Mouse (Mus musculus): ENCODE measurements around the gene Fam57b. TPM values are rescaled to one million over a fixed set of nuclear protein-coding genes. Genes with fewer than 3 reads are reported as not detected.

Gene Fam57b
- polyA plus RNA-seq, 1 experiment, result 13.5 TPM

DNA sequence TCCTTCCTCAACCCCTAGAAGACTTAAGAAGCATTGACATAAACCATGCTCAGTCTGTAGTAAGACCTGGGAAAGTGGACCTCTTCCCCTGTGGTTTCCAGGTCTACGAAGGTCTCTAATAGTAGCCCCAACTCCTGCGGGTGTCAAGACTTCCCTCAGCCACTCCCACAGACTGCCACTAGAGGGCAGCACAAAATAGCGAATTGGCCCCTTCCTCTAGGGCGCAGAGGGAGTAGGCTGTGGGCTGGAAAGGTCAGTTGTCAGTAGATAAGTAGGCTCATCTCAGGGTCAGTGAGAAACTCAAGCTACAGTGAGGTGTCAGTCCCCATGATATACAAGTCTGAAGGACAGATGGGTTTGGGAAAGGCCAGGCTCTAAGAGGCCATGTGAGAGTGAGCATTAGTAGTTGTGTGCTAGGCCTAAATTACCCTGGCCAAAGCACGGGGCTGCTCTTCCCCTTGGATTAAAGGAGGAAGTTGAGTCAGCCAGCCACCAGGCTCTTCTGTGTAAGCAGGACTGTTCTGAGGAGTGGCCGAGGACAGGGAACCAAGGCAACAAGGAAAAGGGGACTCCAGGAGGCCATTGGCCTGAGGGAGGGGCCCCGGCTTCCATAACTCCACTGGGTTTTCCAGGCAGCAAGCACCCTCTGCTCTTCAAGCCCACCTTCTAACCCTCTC lies 24.5 kb downstream of the Fam57b start:
- peaks cover 26% of the 10 kb centered on the region for H3K4me1 ChIP-seq
- peaks cover 5% of the 10 kb centered on the region; the same call in 1 of the 2 replicates for H3K9me3 ChIP-seq
- peak overlapping the region; percentile 3 for H3K4me3 ChIP-seq (replicated peaks)
- H3K27me3 ChIP-seq (replicated peaks), result peaks cover 59% of the 10 kb centered on the region
- TF ChIP-seq FLI1 (IDR thresholded peaks at IDR 0.05; ENCODE audit: low read length) (no peak), GATA1 (IDR thresholded peaks at IDR 0.05; ENCODE audit: borderline replicate concordance, low read length) (no peak)
- no peaks in the 10 kb centered on the region for H3K36me3 ChIP-seq (replicated peaks; ENCODE audit: low read length)

DNA sequence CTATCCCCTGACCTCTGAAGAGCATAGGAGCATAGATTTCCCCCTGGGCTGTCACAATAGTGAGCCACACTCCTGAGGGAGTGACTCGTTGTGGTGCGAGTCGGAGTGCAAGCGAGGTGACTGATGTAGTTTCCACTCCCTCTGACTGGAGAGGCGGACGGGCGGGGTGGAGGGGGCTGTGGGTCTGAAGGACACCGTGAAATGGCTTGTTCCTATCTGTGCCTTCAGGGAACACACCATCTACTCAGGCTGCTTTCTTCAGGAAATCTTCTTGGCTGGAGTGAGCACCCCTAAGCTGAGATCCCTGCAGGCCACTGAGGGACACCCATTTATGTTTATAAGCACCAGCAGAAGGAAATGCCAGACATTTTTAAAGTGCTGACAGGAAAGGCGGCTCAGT lies 25.3 kb downstream of the Fam57b start:
- no peaks in the 10 kb centered on the region for H3K36me3 ChIP-seq (replicated peaks; ENCODE audit: low read length)
- TF ChIP-seq FLI1 (IDR thresholded peaks at IDR 0.05; ENCODE audit: low read length) (no peak), GATA1 (IDR thresholded peaks at IDR 0.05; ENCODE audit: borderline replicate concordance, low read length) (no peak)
- H3K9me3 ChIP-seq, result peaks cover 5% of the 10 kb centered on the region; the same call in 1 of the 2 replicates
- no peak overlapping the region for H3K4me3 ChIP-seq (replicated peaks)
- peaks cover 62% of the 10 kb centered on the region for H3K27me3 ChIP-seq (replicated peaks)
- H3K4me1 ChIP-seq, result peaks cover 26% of the 10 kb centered on the region

DNA sequence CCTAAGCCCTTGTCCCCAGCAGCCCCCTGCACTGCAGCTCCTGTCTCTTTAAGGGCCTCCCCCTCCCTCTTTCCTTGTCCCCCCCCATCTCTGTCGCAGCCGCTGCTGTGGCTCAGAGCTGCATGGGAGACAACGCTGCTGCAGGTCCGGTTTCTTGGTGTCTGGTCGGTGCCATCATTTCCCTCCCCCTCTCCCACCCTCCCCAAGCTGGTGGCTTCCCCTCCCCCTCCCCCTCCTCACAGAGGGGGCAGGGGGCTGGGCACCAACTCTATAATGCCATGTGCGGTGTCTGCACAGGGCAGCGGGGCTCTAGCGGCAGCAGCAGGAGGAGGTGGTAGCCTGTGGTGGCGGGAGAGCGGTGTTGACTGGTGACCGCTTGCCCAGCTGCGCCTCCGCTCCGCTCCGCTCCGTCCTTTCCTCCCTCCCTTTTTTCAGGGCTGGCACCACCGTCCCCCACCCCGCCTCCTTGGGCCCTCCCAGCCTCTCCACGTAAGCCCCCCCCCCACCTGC lies 25.8 kb downstream of the Fam57b start:
- no peak for TF ChIP-seq FLI1 (IDR thresholded peaks at IDR 0.05; ENCODE audit: low read length)
- TF ChIP-seq GATA1 (IDR thresholded peaks at IDR 0.05; ENCODE audit: borderline replicate concordance, low read length), result no peak
- peaks cover 63% of the 10 kb centered on the region for H3K27me3 ChIP-seq (replicated peaks)

DNA sequence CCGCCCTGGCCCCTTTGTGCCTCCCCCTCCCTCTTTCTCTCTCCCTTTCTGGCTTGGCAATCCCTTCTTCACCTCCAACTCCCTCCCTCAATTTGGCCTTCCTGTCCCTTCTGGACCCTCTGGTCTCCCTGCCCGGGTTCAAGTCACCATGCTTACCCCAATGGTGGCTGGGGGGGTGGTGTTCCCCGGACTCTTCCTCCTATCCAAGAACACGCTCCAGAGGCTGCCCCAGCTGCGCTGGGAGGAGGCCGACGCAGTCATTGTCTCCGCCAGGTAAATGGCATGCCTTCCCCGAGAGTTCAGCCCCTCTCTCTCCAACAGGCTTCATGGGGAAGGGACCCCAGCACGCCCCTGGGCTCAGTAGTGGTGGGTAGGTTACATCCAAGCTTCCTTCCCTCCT lies 26.5 kb downstream of the Fam57b start:
- Histone ChIP-seq H3K36me3 (replicated peaks; ENCODE audit: low read length) (no peaks in the 10 kb centered on the region), H3K4me3 (replicated peaks) (no peak overlapping the region), H3K9me3 (peaks cover 3% of the 10 kb centered on the region; the same call in 1 of the 2 replicates), H3K27me3 (replicated peaks) (peaks cover 70% of the 10 kb centered on the region), H3K4me1 (peaks cover 26% of the 10 kb centered on the region)
- TF ChIP-seq GATA1 (IDR thresholded peaks at IDR 0.05; ENCODE audit: borderline replicate concordance, low read length), result no peak
- no peak for TF ChIP-seq FLI1 (IDR thresholded peaks at IDR 0.05; ENCODE audit: low read length)

More for the DNA sequence above, 25.8 kb downstream of the Fam57b start:
- peaks cover 26% of the 10 kb centered on the region for H3K4me1 ChIP-seq
- H3K36me3 ChIP-seq (replicated peaks; ENCODE audit: low read length), result no peaks in the 10 kb centered on the region
- peaks cover 5% of the 10 kb centered on the region; the same call in 1 of the 2 replicates for H3K9me3 ChIP-seq
- peak overlapping the region; percentile 70 for H3K4me3 ChIP-seq (replicated peaks)

DNA sequence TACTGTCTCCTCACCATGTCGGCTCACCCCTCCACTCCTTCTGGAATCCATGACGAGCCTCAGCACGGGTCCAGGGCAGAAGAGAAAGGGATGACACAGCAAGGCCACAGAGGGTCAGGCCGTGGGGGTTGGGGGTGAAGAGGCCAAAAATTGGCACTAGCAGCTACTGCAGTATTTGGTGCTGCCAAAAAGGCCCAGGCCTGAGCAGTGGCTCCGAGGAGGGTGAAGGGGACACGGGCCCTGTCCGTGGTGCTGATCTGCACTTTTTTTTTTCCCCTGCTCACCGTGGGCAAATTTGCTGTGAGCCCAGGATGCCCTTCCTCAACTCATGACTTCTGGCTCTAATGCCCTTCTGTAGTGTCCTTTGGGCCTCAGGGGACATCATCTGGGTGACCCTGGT lies 27.9 kb downstream of the Fam57b start:
- H3K27me3 ChIP-seq (replicated peaks), result peaks cover 77% of the 10 kb centered on the region
- no peak overlapping the region for H3K4me3 ChIP-seq (replicated peaks)
- no peak for TF ChIP-seq GATA1 (IDR thresholded peaks at IDR 0.05; ENCODE audit: borderline replicate concordance, low read length)
- TF ChIP-seq FLI1 (IDR thresholded peaks at IDR 0.05; ENCODE audit: low read length), result no peak
- no peaks in the 10 kb centered on the region for H3K9me3 ChIP-seq
- H3K36me3 ChIP-seq (replicated peaks; ENCODE audit: low read length), result no peaks in the 10 kb centered on the region
- peaks cover 32% of the 10 kb centered on the region for H3K4me1 ChIP-seq

DNA sequence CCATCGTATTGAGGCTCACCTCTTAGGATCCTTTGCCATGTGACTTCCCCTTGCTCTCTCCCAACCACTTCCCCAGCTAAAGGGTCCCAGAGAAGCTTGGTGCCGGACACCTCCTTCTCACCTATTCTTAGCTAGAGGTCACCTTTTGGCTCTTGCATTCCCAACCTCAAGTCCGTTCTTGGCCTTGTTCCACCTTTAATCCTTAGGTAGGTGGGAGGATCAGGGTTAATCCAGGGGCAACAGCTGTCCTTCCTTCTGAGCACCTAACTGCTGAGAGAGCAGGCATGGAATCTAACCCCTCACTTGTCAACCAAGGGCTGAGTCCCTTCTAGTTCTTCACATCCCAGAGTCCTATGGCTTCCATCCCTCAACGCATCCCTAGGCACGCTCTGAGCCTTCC lies 28.5 kb downstream of the Fam57b start:
- Histone ChIP-seq H3K27me3 (replicated peaks) (peaks cover 83% of the 10 kb centered on the region), H3K4me3 (replicated peaks) (no peak overlapping the region), H3K9me3 (no peaks in the 10 kb centered on the region), H3K4me1 (peaks cover 32% of the 10 kb centered on the region), H3K36me3 (replicated peaks; ENCODE audit: low read length) (no peaks in the 10 kb centered on the region)
- TF ChIP-seq FLI1 (IDR thresholded peaks at IDR 0.05; ENCODE audit: low read length), result no peak
- TF ChIP-seq GATA1 (IDR thresholded peaks at IDR 0.05; ENCODE audit: borderline replicate concordance, low read length), result no peak

DNA sequence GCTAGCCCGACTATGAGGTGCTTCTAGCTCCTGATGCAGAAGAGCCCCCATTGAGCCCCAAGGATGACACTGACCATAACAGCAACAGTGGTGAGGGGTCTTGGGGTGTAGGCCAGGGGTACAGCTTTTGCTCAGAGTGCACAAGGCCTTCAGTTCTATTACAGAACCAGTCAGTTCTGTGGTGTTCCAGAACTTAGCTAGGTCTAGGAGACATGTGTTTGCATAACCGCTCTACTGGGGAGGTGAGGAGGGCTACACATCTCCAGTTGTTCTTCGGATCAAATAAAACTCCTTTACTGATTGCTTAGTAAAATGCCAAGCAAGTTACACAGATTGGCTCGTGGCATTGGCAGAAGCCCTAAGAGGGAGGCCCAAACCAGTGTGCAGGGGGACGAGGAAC lies 34.1 kb downstream of the Fam57b start, which contains the start of gene 4930451I11Rik:
Gene 4930451I11Rik (minus strand): TSS at position 101 of the 400 bp plus-strand sequence.
- Histone ChIP-seq H3K36me3 (replicated peaks; ENCODE audit: low read length) (no peaks in the 10 kb centered on the region), H3K9me3 (peaks cover 22% of the 10 kb centered on the region), H3K27me3 (replicated peaks) (peaks cover 84% of the 10 kb centered on the region), H3K4me1 (peaks cover 18% of the 10 kb centered on the region), H3K4me3 (replicated peaks) (peak within 1 kb of the TSS; percentile 88)
- TF ChIP-seq GATA1 (IDR thresholded peaks at IDR 0.05; ENCODE audit: borderline replicate concordance, low read length) (no peak), FLI1 (IDR thresholded peaks at IDR 0.05; ENCODE audit: low read length) (no peak)

DNA sequence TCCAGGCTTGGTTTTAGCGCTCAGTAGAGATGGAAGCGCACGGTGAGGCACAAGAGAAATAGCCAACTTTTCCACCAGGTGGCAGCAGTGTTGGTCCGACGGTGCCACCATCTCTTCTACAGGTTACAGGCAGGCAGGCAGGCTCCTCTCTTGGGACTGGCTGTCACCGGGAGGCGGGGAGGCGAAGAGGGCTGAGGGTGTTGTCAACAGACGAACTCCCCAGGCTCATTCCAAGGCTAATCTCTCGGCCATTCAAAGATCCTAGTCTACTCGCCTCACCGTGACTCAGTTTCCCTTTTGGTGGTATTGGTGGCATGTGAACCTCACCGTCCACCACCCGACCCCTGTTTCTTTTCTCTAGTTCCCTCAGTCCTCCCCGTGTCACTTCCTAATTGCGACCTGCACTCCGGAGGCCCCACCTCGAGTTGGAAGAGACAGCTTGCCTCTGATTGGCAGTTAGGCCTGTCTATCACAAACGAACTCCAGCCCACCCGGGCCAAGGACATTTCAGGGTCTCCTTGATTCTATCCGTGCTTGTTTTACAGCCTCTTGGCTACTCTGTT lies 34.6 kb downstream of the Fam57b start:
- no peaks in the 10 kb centered on the region for H3K36me3 ChIP-seq (replicated peaks; ENCODE audit: low read length)
- H3K4me3 ChIP-seq (replicated peaks), result peak overlapping the region; percentile 88
- peaks cover 82% of the 10 kb centered on the region for H3K27me3 ChIP-seq (replicated peaks)
- TF ChIP-seq GATA1 (IDR thresholded peaks at IDR 0.05; ENCODE audit: borderline replicate concordance, low read length) (no peak), FLI1 (IDR thresholded peaks at IDR 0.05; ENCODE audit: low read length) (no peak)
- peaks cover 18% of the 10 kb centered on the region for H3K4me1 ChIP-seq
- H3K9me3 ChIP-seq, result peaks cover 22% of the 10 kb centered on the region

DNA sequence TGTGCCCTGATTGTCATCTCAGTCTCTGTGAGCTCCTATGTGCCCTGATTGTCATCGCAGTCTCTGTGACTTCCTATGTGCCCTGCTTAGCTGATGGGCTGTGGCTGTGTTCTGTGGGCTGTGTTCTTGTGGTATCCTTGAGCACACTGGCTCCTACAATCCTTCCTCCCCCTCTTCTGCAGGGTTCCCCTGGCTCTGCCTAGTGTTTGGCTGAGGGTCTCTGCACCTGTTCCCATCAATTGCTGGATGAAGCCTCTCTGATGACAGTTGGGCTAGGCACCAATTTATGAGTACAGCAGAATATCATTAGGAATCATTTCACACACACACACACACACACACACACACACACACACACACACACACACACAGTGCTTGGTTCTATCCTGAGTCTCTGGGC lies 35.8 kb downstream of the Fam57b start:
- Histone ChIP-seq H3K4me1 (peaks cover 18% of the 10 kb centered on the region), H3K4me3 (replicated peaks) (no peak overlapping the region), H3K27me3 (replicated peaks) (peaks cover 77% of the 10 kb centered on the region), H3K36me3 (replicated peaks; ENCODE audit: low read length) (no peaks in the 10 kb centered on the region), H3K9me3 (peaks cover 22% of the 10 kb centered on the region)
- TF ChIP-seq FLI1 (IDR thresholded peaks at IDR 0.05; ENCODE audit: low read length) (no peak), GATA1 (IDR thresholded peaks at IDR 0.05; ENCODE audit: borderline replicate concordance, low read length) (no peak)

DNA sequence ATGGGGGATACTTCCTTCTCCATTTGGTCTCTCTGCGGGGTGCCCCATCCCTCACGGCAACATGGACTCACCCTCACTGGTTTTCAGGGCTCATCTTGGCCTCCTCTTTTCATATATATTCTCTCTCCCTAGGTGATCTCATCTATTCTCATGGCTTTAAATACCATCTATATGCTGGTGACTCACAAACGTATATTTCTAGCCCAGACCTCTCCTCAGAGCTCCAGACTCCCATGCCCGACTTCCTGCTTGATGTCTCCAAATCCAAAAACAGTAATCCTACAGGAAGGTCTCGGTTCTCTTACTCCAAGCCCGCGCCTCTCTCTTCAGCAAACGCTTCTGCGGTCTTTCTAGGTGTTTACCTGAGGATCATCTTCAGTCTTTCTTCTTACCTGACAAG lies 45.8 kb downstream of the Fam57b start:
- Histone ChIP-seq H3K36me3 (replicated peaks; ENCODE audit: low read length) (no peaks in the 10 kb centered on the region), H3K9me3 (peaks cover 20% of the 10 kb centered on the region), H3K27me3 (replicated peaks) (peaks cover 61% of the 10 kb centered on the region), H3K4me3 (replicated peaks) (no peak overlapping the region), H3K4me1 (peaks cover 12% of the 10 kb centered on the region)
- TF ChIP-seq FLI1 (IDR thresholded peaks at IDR 0.05; ENCODE audit: low read length) (no peak), GATA1 (IDR thresholded peaks at IDR 0.05; ENCODE audit: borderline replicate concordance, low read length) (no peak)
